Mouse (Mus musculus) CD4-positive, CD25-positive, alpha-beta regulatory T cell (primary cell): ENCODE data around the gene Fbxl13. TPM values are rescaled to one million over a fixed set of nuclear protein-coding genes. Genes with fewer than 3 reads are reported as not detected.

ENCODE experiments used
- polyA plus RNA-seq: library from polyadenylated mRNA; unstranded; fragments of 100-300 nt; shearing (Covaris generic); gene quantifications from one replicate; pipeline ENCODE4 v1.2.1, GENCODE M21; 2017

Fbxl13 gene
- polyA plus RNA-seq: 0.10 TPM

DNA sequence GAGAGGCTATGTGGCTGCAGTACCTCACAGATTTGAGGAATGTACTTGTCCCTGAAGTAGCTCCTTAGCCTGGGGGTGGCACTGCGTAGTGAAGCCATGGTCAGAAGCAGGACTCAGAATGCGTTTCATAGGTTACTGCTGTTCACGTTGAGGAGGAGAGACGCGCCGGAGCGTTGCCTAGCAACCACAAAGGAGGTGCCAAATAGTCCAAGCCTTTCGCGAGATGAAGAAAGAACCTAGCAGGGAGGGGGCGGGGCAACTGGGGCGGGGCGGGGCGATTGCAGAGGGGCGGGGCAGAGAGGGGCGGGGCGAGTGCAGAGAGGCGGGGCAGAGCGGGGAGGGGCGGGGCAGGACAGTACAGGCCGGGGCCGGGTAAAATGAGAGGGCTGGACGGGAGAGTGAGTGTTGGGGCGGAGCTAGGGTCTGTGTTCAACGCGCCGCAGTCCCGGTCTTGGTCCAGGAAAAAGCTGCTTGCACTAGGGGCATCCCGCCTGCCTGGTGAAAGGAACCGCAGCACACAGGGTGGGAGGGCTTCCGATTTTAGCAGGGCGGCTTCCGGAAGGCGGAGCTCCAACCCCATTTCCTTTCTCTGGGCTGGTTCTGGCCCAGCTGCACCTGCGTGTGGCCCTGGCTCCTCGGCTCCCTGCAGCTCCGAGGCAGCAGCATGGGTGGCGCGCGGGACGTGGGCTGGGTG is at the start of gene Fbxl13, which contains the start of gene Armc10:
TSS of gene Fbxl13 (minus strand) at position 196 of the 694 bp plus-strand sequence.
TSS of gene Armc10 (plus strand) at position 375 of the 694 bp plus-strand sequence.

DNA sequence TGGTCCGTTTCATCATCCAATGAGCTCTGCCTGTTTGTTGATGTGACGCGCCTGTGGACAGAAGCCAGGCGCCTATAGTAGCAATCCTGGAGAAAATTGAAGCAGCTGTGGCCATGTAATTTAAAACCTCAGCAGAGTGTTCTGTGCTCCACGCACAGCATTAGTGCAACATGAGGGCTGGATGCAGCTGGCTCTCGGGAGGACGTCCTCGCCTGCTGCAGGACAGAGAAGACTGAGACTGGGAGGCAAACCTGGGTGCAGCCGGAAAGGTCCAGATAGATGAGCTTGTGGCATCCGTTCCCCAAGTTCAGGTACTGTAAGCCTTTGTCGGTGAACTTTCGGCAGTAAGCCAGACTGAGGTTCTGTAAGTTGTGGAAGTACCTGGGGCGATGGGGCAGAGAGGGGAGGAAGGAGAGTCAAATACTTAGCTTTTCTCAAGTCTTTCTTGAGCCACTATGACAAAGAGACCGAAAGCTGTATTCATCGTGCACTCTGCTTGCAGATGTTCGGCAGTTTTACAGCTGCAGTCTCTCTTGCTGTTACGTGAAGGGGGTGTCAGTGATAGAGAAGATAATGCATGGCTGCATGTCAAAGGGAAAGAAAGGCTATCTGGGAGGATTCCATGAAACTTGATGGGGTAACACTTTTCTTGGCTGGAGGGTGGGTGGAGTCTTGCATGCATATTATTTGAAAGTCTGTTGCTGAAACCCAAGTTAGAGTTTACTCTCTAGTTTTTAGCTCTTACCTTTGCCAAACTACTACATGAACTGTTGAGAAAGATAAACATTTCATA is 101.8 kb downstream of the Fbxl13 start, which contains the start of gene Lrrc17:
TSS of gene Lrrc17 (plus strand) at position 151 of the 793 bp plus-strand sequence.

Other genes with a start within 250 kb of the Fbxl13 start
- 0.13 TPM for gene Ccdc146, start 221.0 kb downstream of the Fbxl13 start, polyA plus RNA-seq
- 6.3 TPM for gene Fam185a, start 220.7 kb downstream of the Fbxl13 start, polyA plus RNA-seq
- 0.13 TPM for gene Lrrc17, start 102.1 kb downstream of the Fbxl13 start, polyA plus RNA-seq
- 40.6 TPM for gene Armc10, start 179 bp upstream of the Fbxl13 start, polyA plus RNA-seq
- gene Napepld, start 55.8 kb upstream of the Fbxl13 start, polyA plus RNA-seq: 3.9 TPM
- gene Pmpcb, start 91.5 kb upstream of the Fbxl13 start, polyA plus RNA-seq: 68.8 TPM
- 92.3 TPM for gene Dnajc2, start 139.6 kb upstream of the Fbxl13 start, polyA plus RNA-seq
- 135 TPM for gene Psmc2, start 139.6 kb upstream of the Fbxl13 start, polyA plus RNA-seq
- not detected for gene Slc26a5, start 220.0 kb upstream of the Fbxl13 start, polyA plus RNA-seq